Comparison of ENCODE assay signal across 20 mouse cellular contexts in genomic region chr4:152265791-152266190, GRCm38 (mm10). TPM values are rescaled to one million over a fixed set of nuclear protein-coding genes. Genes with fewer than 3 reads are reported as not detected.
DNase-seq lines count a peak whose midpoint lies in the region; ATAC-seq and TF ChIP-seq lines count a peak whose summit lies in the region.
"Had no signal": no experiment of that assay in that cellular context is flagged by ENCODE, and none has a peak within 500 bp of the region (broad histone marks: within the 10 kb centered on the region; RNA-seq: fewer than 3 reads in every experiment).

No protein-coding gene starts in this region.

- TF ChIP-seq CTCF in gastrocnemius, adult 2 months (IDR thresholded peaks at IDR 0.05), result no peak
- no peak for TF ChIP-seq CTCF in brain, embryonic 14.5 days (IDR thresholded peaks at IDR 0.05; ENCODE audit: borderline replicate concordance, extremely low read depth, insufficient read depth, insufficient read length)

- peaks cover 83% of the 10 kb centered on the region for H3K4me1 ChIP-seq in hindbrain, embryonic 10.5 days (replicated peaks)
- H3K4me1 ChIP-seq in hindbrain, embryonic 11.5 days (replicated peaks; ENCODE audit: control insufficient read depth, insufficient read depth, low read length), result peaks cover 3% of the 10 kb centered on the region; the same call in 1 of the 2 replicates
- H3K4me1 ChIP-seq in hindbrain, embryonic 15.5 days (replicated peaks), result peaks cover 41% of the 10 kb centered on the region

- H3K27ac ChIP-seq in gastrocnemius, adult 2 months, result peak overlapping the region; percentile 80
- H3K27ac ChIP-seq in hindbrain, embryonic 10.5 days, result peak overlapping the region; percentile 9; the same call in 1 of the 2 replicates
- H3K27ac ChIP-seq in hindbrain, embryonic 11.5 days (ENCODE audit: low read depth, low read length), result no peak overlapping the region
- H3K27ac ChIP-seq in hindbrain, embryonic 15.5 days (replicated peaks), result peak overlapping the region; percentile 54
- H3K27ac ChIP-seq: limb, embryonic 12.5 days; liver, embryonic 15.5 days; stomach, embryonic 15.5 days had no signal

- ATAC-seq in hindbrain, embryonic 11.5 days (ENCODE audit: low FRiP score), result no peak
- no peak for ATAC-seq in hindbrain, embryonic 15.5 days (ENCODE audit: low FRiP score, low read depth)
- ATAC-seq: midbrain, embryonic 16.5 days had no signal

- no peak overlapping the region for H3K4me2 ChIP-seq in hindbrain, embryonic 11.5 days (replicated peaks; ENCODE audit: low read depth, low read length)
- H3K4me2 ChIP-seq in hindbrain, embryonic 15.5 days, result no peak overlapping the region
- H3K4me2 ChIP-seq: limb, embryonic 12.5 days; liver, embryonic 15.5 days; stomach, embryonic 15.5 days had no signal

- peaks cover 9% of the 10 kb centered on the region for H3K27me3 ChIP-seq in hindbrain, embryonic 10.5 days (ENCODE audit: insufficient read depth, poor library complexity, severe bottlenecking)
- no peaks in the 10 kb centered on the region; the same call in 1 of the 2 replicates for H3K27me3 ChIP-seq in hindbrain, embryonic 11.5 days (ENCODE audit: control insufficient read depth, insufficient read depth, low read length)
- H3K27me3 ChIP-seq in hindbrain, embryonic 15.5 days, result no peaks in the 10 kb centered on the region
- H3K27me3 ChIP-seq: liver, embryonic 15.5 days; megakaryocyte, embryonic 14.5 days; stomach, embryonic 15.5 days had no signal

- H3K9me3 ChIP-seq in hindbrain, embryonic 10.5 days, result no peaks in the 10 kb centered on the region
- no peaks in the 10 kb centered on the region for H3K9me3 ChIP-seq in hindbrain, embryonic 11.5 days (ENCODE audit: control insufficient read depth, low read length)
- H3K9me3 ChIP-seq in hindbrain, embryonic 15.5 days, result no peaks in the 10 kb centered on the region
- H3K9me3 ChIP-seq: limb, embryonic 12.5 days; liver, embryonic 15.5 days; megakaryocyte, embryonic 14.5 days; stomach, embryonic 15.5 days had no signal

- no peak overlapping the region for H3K4me3 ChIP-seq in gastrocnemius, adult 2 months
- H3K4me3 ChIP-seq in hindbrain, embryonic 10.5 days, result no peak overlapping the region
- H3K4me3 ChIP-seq in hindbrain, embryonic 11.5 days (ENCODE audit: low read depth, low read length), result no peak overlapping the region
- H3K4me3 ChIP-seq in hindbrain, embryonic 15.5 days, result no peak overlapping the region
- H3K4me3 ChIP-seq: limb, embryonic 12.5 days; liver, embryonic 15.5 days; megakaryocyte, embryonic 14.5 days; stomach, embryonic 15.5 days had no signal

- intact Hi-C loops in gastrocnemius, adult 2 months (cut with DNase I), result no loop called here

- DNase-seq in gastrocnemius, adult 2 months, result no peak
- no peak for DNase-seq in gastrocnemius, postnatal 25 days
- no peak for DNase-seq in hindbrain, embryonic 10.5 days (ENCODE audit: low spot score)
- no peak for DNase-seq in hindbrain, embryonic 11.5 days (ENCODE audit: low spot score)
- peak; percentile 7 for DNase-seq in brain, embryonic 14.5 days (ENCODE audit: low read depth)
- DNase-seq in left cerebral cortex, adult 11 months (ENCODE audit: low spot score), result no peak
- DNase-seq: kidney, adult 9 months; kidney, postnatal 4 days; retina, postnatal 1 day; spleen, adult 18-20 months had no signal

- peaks cover 24% of the 10 kb centered on the region for H3K36me3 ChIP-seq in hindbrain, embryonic 10.5 days
- H3K36me3 ChIP-seq in hindbrain, embryonic 11.5 days (ENCODE audit: control insufficient read depth, insufficient read depth, low read length), result no peaks in the 10 kb centered on the region
- peaks cover 6% of the 10 kb centered on the region; the same call in 1 of the 2 replicates for H3K36me3 ChIP-seq in hindbrain, embryonic 15.5 days
- H3K36me3 ChIP-seq: limb, embryonic 12.5 days; liver, embryonic 15.5 days had no signal

- no peak overlapping the region for H3K9ac ChIP-seq in hindbrain, embryonic 11.5 days (ENCODE audit: low read depth, low read length)
- no peak overlapping the region for H3K9ac ChIP-seq in hindbrain, embryonic 15.5 days
- H3K9ac ChIP-seq: limb, embryonic 12.5 days; liver, embryonic 15.5 days; stomach, embryonic 15.5 days had no signal

- 62% methylated on average over 5 of the region's 5 CpGs for WGBS in hindbrain, embryonic 10.5 days
- 60% methylated on average over 5 of the region's 5 CpGs for WGBS in hindbrain, embryonic 11.5 days
- WGBS in hindbrain, embryonic 15.5 days, result 30% methylated on average over 5 of the region's 5 CpGs

- TF ChIP-seq POLR2A in brain, embryonic 14.5 days (IDR thresholded peaks at IDR 0.05; ENCODE audit: borderline replicate concordance, extremely low read depth, insufficient read depth, insufficient read length, poor library complexity, severe bottlenecking), result no peak

RNA-seq across cellular contexts. Expression of gene Gpr153, which starts 8.2 kb away (rescaled TPM):
- total RNA-seq in gastrocnemius, adult 2 months (2021), result 1 to 10 TPM; 3.4 to 7.3 TPM
- total RNA-seq in gastrocnemius, postnatal 25 days (2021), result 10 to 100 TPM in 1 of 2 experiments, 1 to 10 TPM in 1; 9.9 to 11.0 TPM
- polyA plus RNA-seq in hindbrain, embryonic 10.5 days (2016; fragmentation: Nextera tagmentation; extraction: Ambion mirVana), result 7.0 and 7.9 TPM in 2 replicates
- 8.7 and 9.5 TPM in 2 replicates for polyA plus RNA-seq in hindbrain, embryonic 11.5 days (2014; fragmentation: Nextera tagmentation; extraction: Ambion mirVana)
- 31.2 and 44.3 TPM in 2 replicates for polyA plus RNA-seq in brain, embryonic 14.5 days (2012; rRNA removed)
- polyA plus RNA-seq in hindbrain, embryonic 15.5 days (2015; fragmentation: Nextera tagmentation; extraction: Ambion mirVana), result 18.4 and 21.7 TPM in 2 replicates

RNA-seq across cellular contexts. Expression of gene Hes3, which starts 25.7 kb away (rescaled TPM):
- not detected for total RNA-seq in gastrocnemius, adult 2 months (2021)
- total RNA-seq in gastrocnemius, postnatal 25 days (2021), result not detected
- 9.2 and 17.3 TPM in 2 replicates for polyA plus RNA-seq in hindbrain, embryonic 10.5 days (2016; fragmentation: Nextera tagmentation; extraction: Ambion mirVana)
- 2.9 and 3.5 TPM in 2 replicates for polyA plus RNA-seq in hindbrain, embryonic 11.5 days (2014; fragmentation: Nextera tagmentation; extraction: Ambion mirVana)
- 0.37 and 0.88 TPM in 2 replicates for polyA plus RNA-seq in brain, embryonic 14.5 days (2012; rRNA removed)
- 0.47 and 3.0 TPM in 2 replicates for polyA plus RNA-seq in hindbrain, embryonic 15.5 days (2015; fragmentation: Nextera tagmentation; extraction: Ambion mirVana)
- total RNA-seq: adrenal gland, postnatal 14 days; gastrocnemius, postnatal 10 days; layer of hippocampus, postnatal 36 days had no signal
- polyA plus RNA-seq: limb, embryonic 12.5 days; liver, embryonic 15.5 days; stomach, embryonic 15.5 days had no signal

RNA-seq across cellular contexts. Expression of gene Icmt, which starts 31.2 kb away (rescaled TPM):
- 10 to 100 TPM; 18.1 to 19.3 TPM for total RNA-seq in gastrocnemius, adult 2 months (2021)
- 10 to 100 TPM; 16.5 to 16.8 TPM for total RNA-seq in gastrocnemius, postnatal 25 days (2021)
- 22.3 and 29.1 TPM in 2 replicates for polyA plus RNA-seq in hindbrain, embryonic 10.5 days (2016; fragmentation: Nextera tagmentation; extraction: Ambion mirVana)
- polyA plus RNA-seq in hindbrain, embryonic 11.5 days (2014; fragmentation: Nextera tagmentation; extraction: Ambion mirVana), result 17.4 and 20.6 TPM in 2 replicates
- 20.9 and 23.0 TPM in 2 replicates for polyA plus RNA-seq in brain, embryonic 14.5 days (2012; rRNA removed)
- polyA plus RNA-seq in hindbrain, embryonic 15.5 days (2015; fragmentation: Nextera tagmentation; extraction: Ambion mirVana), result 18.3 and 22.2 TPM in 2 replicates

RNA-seq across cellular contexts. Expression of gene Rnf207, which starts 53.0 kb away (rescaled TPM):
- total RNA-seq in gastrocnemius, adult 2 months (2021), result not detected
- not detected for total RNA-seq in gastrocnemius, postnatal 25 days (2021)
- polyA plus RNA-seq in hindbrain, embryonic 10.5 days (2016; fragmentation: Nextera tagmentation; extraction: Ambion mirVana), result 3.0 and 3.3 TPM in 2 replicates
- polyA plus RNA-seq in hindbrain, embryonic 11.5 days (2014; fragmentation: Nextera tagmentation; extraction: Ambion mirVana), result 1.5 and 1.6 TPM in 2 replicates
- polyA plus RNA-seq in brain, embryonic 14.5 days (2012; rRNA removed), result 6.9 and 7.1 TPM in 2 replicates
- 8.6 and 8.8 TPM in 2 replicates for polyA plus RNA-seq in hindbrain, embryonic 15.5 days (2015; fragmentation: Nextera tagmentation; extraction: Ambion mirVana)
- polyA plus RNA-seq: thymus, postnatal 0 days had no signal

RNA-seq across cellular contexts. Expression of gene Rpl22, which starts 59.8 kb away (rescaled TPM):
- 100 to 1,000 TPM; 235 to 261 TPM for total RNA-seq in gastrocnemius, adult 2 months (2021)
- total RNA-seq in gastrocnemius, postnatal 25 days (2021), result 100 to 1,000 TPM; 194 to 222 TPM
- polyA plus RNA-seq in hindbrain, embryonic 10.5 days (2016; fragmentation: Nextera tagmentation; extraction: Ambion mirVana), result 276 and 327 TPM in 2 replicates
- polyA plus RNA-seq in hindbrain, embryonic 11.5 days (2014; fragmentation: Nextera tagmentation; extraction: Ambion mirVana), result 304 and 330 TPM in 2 replicates
- 239 and 292 TPM in 2 replicates for polyA plus RNA-seq in brain, embryonic 14.5 days (2012; rRNA removed)
- 135 and 176 TPM in 2 replicates for polyA plus RNA-seq in hindbrain, embryonic 15.5 days (2015; fragmentation: Nextera tagmentation; extraction: Ambion mirVana)
